Mouse (Mus musculus) heart, embryonic 11.5 days (tissue): ENCODE measurements around the gene Ubqln4. TPM values are rescaled to one million over a fixed set of nuclear protein-coding genes. Genes with fewer than 3 reads are reported as not detected.
"Not testable (repeated sequence)": the region's sequence is repeated elsewhere in the genome, so short reads cannot be mapped to it uniquely, and the experiment has no call there.

Experiments used
- ATAC-seq: fragments of 200-750 bp; cut with Nextera tagmentation; replicated peaks from 2 replicates; pipeline ENCODE4 v1.8.0; 2017; ENCODE audit warnings: moderate library complexity; ENCODE audit not compliant: insufficient number of reproducible peaks, low FRiP score, low TSS enrichment
- H3K27ac ChIP-seq: fragments of 300-500 bp; sonication (generic); 2 replicates; pipeline ENCODE4 v1.5.1; 2014; ENCODE audit warnings: mild to moderate bottlenecking, low read depth, low read length
- H3K27me3 ChIP-seq: fragments of 300-500 bp; sonication (generic); 2 replicates; pipeline ENCODE4 v1.6.1; 2014; ENCODE audit warnings: mild to moderate bottlenecking, low read length, mixed read lengths; ENCODE audit not compliant: control insufficient read depth, insufficient read depth
- H3K36me3 ChIP-seq: fragments of 300-500 bp; sonication (generic); 2 replicates; pipeline ENCODE4 v1.6.1; 2014; ENCODE audit warnings: mild to moderate bottlenecking, low read length, moderate library complexity, mixed read lengths; ENCODE audit not compliant: control insufficient read depth, insufficient read depth
- H3K4me1 ChIP-seq: fragments of 300-500 bp; sonication (generic); 2 replicates; pipeline ENCODE4 v1.6.1; 2014; ENCODE audit warnings: low read length; ENCODE audit not compliant: control insufficient read depth, insufficient read depth
- H3K4me2 ChIP-seq: fragments of 300-500 bp; sonication (generic); 2 replicates; pipeline ENCODE4 v1.6.1; 2014; ENCODE audit warnings: mild to moderate bottlenecking, moderate library complexity
- H3K4me3 ChIP-seq: fragments of 300-500 bp; sonication (generic); 2 replicates; pipeline ENCODE4 v1.5.1; 2014; ENCODE audit warnings: low read depth, low read length
- H3K9ac ChIP-seq: fragments of 300-500 bp; sonication (generic); 2 replicates; pipeline ENCODE4 v1.6.1; 2014; ENCODE audit warnings: mild to moderate bottlenecking, low read depth, low read length, moderate library complexity
- H3K9me3 ChIP-seq: fragments of 300-500 bp; sonication (generic); replicated peaks from 2 replicates; pipeline ENCODE4 v1.6.1; 2016; ENCODE audit warnings: low read length; ENCODE audit not compliant: control insufficient read depth
- WGBS: fragments of 180-500 bp; shearing (Covaris S2); extraction: QIAGEN DNeasy Blood & Tissue Kit; methylation state at CpG from one replicate; pipeline ENCODE4 v1.1.7; 2014; ENCODE audit not compliant: insufficient replicate concordance; 5-methylcytosine and 5-hydroxymethylcytosine counted together
- polyA plus RNA-seq: library from polyadenylated mRNA; unstranded; fragments of >200 nt; fragmentation: Nextera tagmentation; extraction: Ambion mirVana; gene quantifications from 2 replicates; pipeline ENCODE4 v1.2.1, GENCODE M21; 2014

Gene Ubqln4
- polyA plus RNA-seq, 1 experiment from 2014 or later, result 48.8 TPM

- peaks cover 23% of the 10 kb centered on the region for H3K36me3 ChIP-seq
Observed at GRCm38 (mm10) chr3:88572835-88573234, 19.3 kb downstream of the Ubqln4 start.

GRCm38 (mm10) chr3:88573810-88574209, 20.3 kb downstream of the Ubqln4 start:
- Histone ChIP-seq H3K27ac (no peak overlapping the region), H3K9ac (no peak overlapping the region), H3K36me3 (peaks cover 13% of the 10 kb centered on the region), H3K4me3 (no peak overlapping the region), H3K9me3 (no peaks in the 10 kb centered on the region), H3K4me1 (no peaks in the 10 kb centered on the region), H3K4me2 (no peak overlapping the region), H3K27me3 (no peaks in the 10 kb centered on the region)
- no peak for ATAC-seq
- 80% methylated on average over 2 of the region's 2 CpGs for WGBS

More at GRCm38 (mm10) chr3:88572835-88573234, 19.3 kb downstream of the Ubqln4 start:
- no peak overlapping the region for H3K4me3 ChIP-seq
- no peaks in the 10 kb centered on the region for H3K27me3 ChIP-seq
- H3K4me1 ChIP-seq, result no peaks in the 10 kb centered on the region
- H3K27ac ChIP-seq, result no peak overlapping the region
- H3K9ac ChIP-seq, result no peak overlapping the region
- no peak for ATAC-seq
- no peak overlapping the region for H3K4me2 ChIP-seq
- whole genome bisulfite sequencing, result 82% methylated on average over 2 of the region's 2 CpGs
- no peaks in the 10 kb centered on the region for H3K9me3 ChIP-seq

- Histone ChIP-seq H3K27me3 (no peaks in the 10 kb centered on the region), H3K9ac (no peak within 1 kb of the TSS), H3K36me3 (no peaks in the 10 kb centered on the region), H3K4me3 (no peak within 1 kb of the TSS), H3K27ac (no peak within 1 kb of the TSS), H3K4me1 (peaks cover 4% of the 10 kb centered on the region), H3K9me3 (no peaks in the 10 kb centered on the region), H3K4me2 (no peak within 1 kb of the TSS)
- 74% methylated on average over 3 of the region's 3 CpGs for WGBS
- no peak for ATAC-seq
Observed at GRCm38 (mm10) chr3:88575540-88575939, 22.0 kb downstream of the Ubqln4 start, which contains the start of gene Ssr2. Gene Ssr2 (plus strand): TSS chr3:88575876.

- not testable (repeated sequence) for H3K4me3 ChIP-seq, H3K4me1 ChIP-seq, H3K4me2 ChIP-seq, H3K9me3 ChIP-seq, H3K27ac ChIP-seq, H3K27me3 ChIP-seq, ATAC-seq, H3K36me3 ChIP-seq, H3K9ac ChIP-seq
- 81% methylated on average over 5 of the region's 5 CpGs for WGBS
Observed at GRCm38 (mm10) chr3:88577846-88578245, 24.3 kb downstream of the Ubqln4 start.

GRCm38 (mm10) chr3:88578498-88579424, 25.2 kb downstream of the Ubqln4 start:
- 0 out of 2 replicates have a peak overlapping the region, but pooled peaks have one; percentile 35 for H3K27ac ChIP-seq
- no peak for ATAC-seq
- H3K4me2 ChIP-seq, result peak overlapping the region; percentile 91
- H3K9me3 ChIP-seq, result no peaks in the 10 kb centered on the region
- H3K9ac ChIP-seq, result peak overlapping the region; percentile 87
- peak overlapping the region; percentile 87 for H3K4me3 ChIP-seq
- no peaks in the 10 kb centered on the region; the same call in 1 of the 2 replicates for H3K36me3 ChIP-seq
- WGBS, result 37% methylated on average over 8 of the region's 8 CpGs
- H3K4me1 ChIP-seq, result peaks cover 4% of the 10 kb centered on the region
- H3K27me3 ChIP-seq, result no peaks in the 10 kb centered on the region

GRCm38 (mm10) chr3:88579454-88580117, 26.0 kb downstream of the Ubqln4 start:
- H3K4me1 ChIP-seq, result peaks cover 4% of the 10 kb centered on the region
- under 1% methylated on average over 34 of the region's 34 CpGs for WGBS

GRCm38 (mm10) chr3:88585769-88586168, 32.2 kb downstream of the Ubqln4 start:
- Histone ChIP-seq H3K9ac (no peak overlapping the region), H3K4me1 (peaks cover 7% of the 10 kb centered on the region), H3K27me3 (no peaks in the 10 kb centered on the region), H3K4me2 (no peak overlapping the region), H3K27ac (no peak overlapping the region), H3K9me3 (no peaks in the 10 kb centered on the region), H3K4me3 (no peak overlapping the region), H3K36me3 (peaks cover 13% of the 10 kb centered on the region)
- WGBS, result 91% methylated on average over 6 of the region's 6 CpGs
- no peak for ATAC-seq

More at GRCm38 (mm10) chr3:88579454-88580117, 26.0 kb downstream of the Ubqln4 start:
- peak; percentile 70; the same call in 1 of the 2 replicates for ATAC-seq
- H3K27ac ChIP-seq, result 0 out of 2 replicates have a peak overlapping the region, but pooled peaks have one; percentile 35
- H3K4me3 ChIP-seq, result peak overlapping the region; percentile 87
- peak overlapping the region; percentile 87 for H3K9ac ChIP-seq
- H3K9me3 ChIP-seq, result no peaks in the 10 kb centered on the region
- H3K27me3 ChIP-seq, result no peaks in the 10 kb centered on the region
- H3K36me3 ChIP-seq, result no peaks in the 10 kb centered on the region; the same call in 1 of the 2 replicates
- H3K4me2 ChIP-seq, result peak overlapping the region; percentile 91

GRCm38 (mm10) chr3:88586640-88587039, 33.1 kb downstream of the Ubqln4 start:
- Histone ChIP-seq H3K27ac (no peak overlapping the region), H3K4me2 (no peak overlapping the region), H3K4me3 (no peak overlapping the region), H3K4me1 (peaks cover 16% of the 10 kb centered on the region), H3K36me3 (peaks cover 13% of the 10 kb centered on the region), H3K9me3 (no peaks in the 10 kb centered on the region), H3K27me3 (no peaks in the 10 kb centered on the region), H3K9ac (no peak overlapping the region)
- WGBS, result 87% methylated on average over 5 of the region's 5 CpGs
- no peak for ATAC-seq
